Mouse (Mus musculus): Measurements from ENCODE around the gene Clec2l. TPM values are rescaled to one million over a fixed set of nuclear protein-coding genes. Genes with fewer than 3 reads are reported as not detected.

The Clec2l gene
- polyA plus RNA-seq, 1 experiment from 2014 or later = 12.7 TPM

GRCm38 (mm10) chr6:38698233-38698889 lies 35.5 kb downstream of the Clec2l start:
- Histone ChIP-seq H3K4me1 (replicated peaks) (no peaks in the 10 kb centered on the region), H3K36me3 (peaks cover 86% of the 10 kb centered on the region), H3K27me3 (no peaks in the 10 kb centered on the region), H3K4me3 (no peak overlapping the region), H3K4me2 (no peak overlapping the region), H3K9ac (no peak overlapping the region), H3K9me3 (no peaks in the 10 kb centered on the region), H3K27ac (replicated peaks) (no peak overlapping the region)
- 96% methylated on average over 18 of the region's 18 CpGs for WGBS
- ATAC-seq (ENCODE audit: low read depth) = no peak

GRCm38 (mm10) chr6:38701421-38701820 lies 38.6 kb downstream of the Clec2l start:
- Histone ChIP-seq H3K9me3 (no peaks in the 10 kb centered on the region), H3K9ac (no peak overlapping the region), H3K36me3 (peaks cover 83% of the 10 kb centered on the region), H3K4me1 (replicated peaks) (no peaks in the 10 kb centered on the region), H3K4me2 (no peak overlapping the region), H3K27me3 (no peaks in the 10 kb centered on the region), H3K4me3 (no peak overlapping the region), H3K27ac (replicated peaks) (no peak overlapping the region)
- 59% methylated on average over 2 of the region's 2 CpGs for WGBS
- ATAC-seq (ENCODE audit: low read depth) = no peak

GRCm38 (mm10) chr6:38702810-38703399 lies 40.0 kb downstream of the Clec2l start:
- Histone ChIP-seq H3K4me2 (no peak overlapping the region), H3K4me3 (no peak overlapping the region), H3K9ac (no peak overlapping the region), H3K27me3 (no peaks in the 10 kb centered on the region), H3K27ac (replicated peaks) (no peak overlapping the region), H3K4me1 (replicated peaks) (no peaks in the 10 kb centered on the region), H3K9me3 (no peaks in the 10 kb centered on the region), H3K36me3 (peaks cover 83% of the 10 kb centered on the region)
- 65% methylated on average over 6 of the region's 6 CpGs for WGBS
- no peak for ATAC-seq (ENCODE audit: low read depth)

- no peak overlapping the region for H3K4me2 ChIP-seq
- 91% methylated on average over 6 of the region's 6 CpGs for WGBS
- no peaks in the 10 kb centered on the region for H3K9me3 ChIP-seq
- no peak overlapping the region for H3K4me3 ChIP-seq
- H3K27ac ChIP-seq (replicated peaks) = no peak overlapping the region
- no peaks in the 10 kb centered on the region for H3K4me1 ChIP-seq (replicated peaks)
- peaks cover 80% of the 10 kb centered on the region for H3K36me3 ChIP-seq
- no peaks in the 10 kb centered on the region for H3K27me3 ChIP-seq
- no peak overlapping the region for H3K9ac ChIP-seq
- ATAC-seq (ENCODE audit: low read depth) = no peak
Measured at GRCm38 (mm10) chr6:38703526-38703925, 40.7 kb downstream of the Clec2l start.

- Histone ChIP-seq H3K9me3 (no peaks in the 10 kb centered on the region), H3K4me2 (no peak overlapping the region), H3K4me3 (no peak overlapping the region), H3K4me1 (replicated peaks) (no peaks in the 10 kb centered on the region), H3K27ac (replicated peaks) (no peak overlapping the region), H3K27me3 (no peaks in the 10 kb centered on the region), H3K9ac (no peak overlapping the region), H3K36me3 (peaks cover 79% of the 10 kb centered on the region)
- ATAC-seq (ENCODE audit: low read depth) = no peak
- 91% methylated on average over 7 of the region's 7 CpGs for WGBS
Measured at GRCm38 (mm10) chr6:38704264-38704984, 41.6 kb downstream of the Clec2l start.

GRCm38 (mm10) chr6:38710449-38710848 lies 47.6 kb downstream of the Clec2l start:
- H3K27ac ChIP-seq (replicated peaks) = no peak overlapping the region
- peaks cover 85% of the 10 kb centered on the region for H3K36me3 ChIP-seq
- no peaks in the 10 kb centered on the region for H3K9me3 ChIP-seq
- no peaks in the 10 kb centered on the region for H3K4me1 ChIP-seq (replicated peaks)
- no peak overlapping the region for H3K4me3 ChIP-seq
- no peak for ATAC-seq (ENCODE audit: low read depth)
- H3K4me2 ChIP-seq = no peak overlapping the region
- H3K9ac ChIP-seq = no peak overlapping the region
- 94% methylated on average over 3 of the region's 3 CpGs for WGBS
- no peaks in the 10 kb centered on the region for H3K27me3 ChIP-seq

GRCm38 (mm10) chr6:38713957-38714898 lies 51.4 kb downstream of the Clec2l start:
- Histone ChIP-seq H3K27me3 (no peaks in the 10 kb centered on the region), H3K27ac (replicated peaks) (no peak overlapping the region), H3K9ac (no peak overlapping the region), H3K4me3 (no peak overlapping the region), H3K4me1 (replicated peaks) (no peaks in the 10 kb centered on the region), H3K4me2 (no peak overlapping the region), H3K9me3 (no peaks in the 10 kb centered on the region), H3K36me3 (peaks cover 97% of the 10 kb centered on the region)
- no peak for ATAC-seq (ENCODE audit: low read depth)
- WGBS = 88% methylated on average over 19 of the region's 19 CpGs

- Histone ChIP-seq H3K9me3 (no peaks in the 10 kb centered on the region), H3K4me2 (no peak overlapping the region), H3K4me1 (replicated peaks) (0 out of 2 replicates have a peak, but pooled peaks cover 6% of the 10 kb centered on the region), H3K9ac (no peak overlapping the region), H3K36me3 (peaks cover 95% of the 10 kb centered on the region), H3K27ac (replicated peaks) (no peak overlapping the region), H3K27me3 (no peaks in the 10 kb centered on the region), H3K4me3 (no peak overlapping the region)
- ATAC-seq (ENCODE audit: low read depth) = no peak
- 94% methylated on average over 16 of the region's 16 CpGs for WGBS
Measured at GRCm38 (mm10) chr6:38715881-38716280, 53.0 kb downstream of the Clec2l start.

GRCm38 (mm10) chr6:38718625-38719024 lies 55.8 kb downstream of the Clec2l start:
- Histone ChIP-seq H3K27ac (replicated peaks) (no peak overlapping the region), H3K9ac (no peak overlapping the region), H3K4me3 (no peak overlapping the region), H3K36me3 (peaks cover 78% of the 10 kb centered on the region), H3K4me2 (no peak overlapping the region), H3K4me1 (replicated peaks) (0 out of 2 replicates have a peak, but pooled peaks cover 6% of the 10 kb centered on the region), H3K9me3 (no peaks in the 10 kb centered on the region), H3K27me3 (no peaks in the 10 kb centered on the region)
- WGBS = 88% methylated on average over 7 of the region's 7 CpGs
- no peak for ATAC-seq (ENCODE audit: low read depth)

- Histone ChIP-seq H3K4me2 (no peak overlapping the region), H3K27ac (replicated peaks) (no peak overlapping the region), H3K9ac (no peak overlapping the region), H3K27me3 (no peaks in the 10 kb centered on the region), H3K9me3 (no peaks in the 10 kb centered on the region), H3K36me3 (peaks cover 75% of the 10 kb centered on the region), H3K4me3 (no peak overlapping the region), H3K4me1 (replicated peaks) (0 out of 2 replicates have a peak, but pooled peaks cover 6% of the 10 kb centered on the region)
- WGBS = 30% methylated on average over 6 of the region's 6 CpGs
- ATAC-seq (ENCODE audit: low read depth) = no peak
Measured at GRCm38 (mm10) chr6:38719229-38719628, 56.4 kb downstream of the Clec2l start.

GRCm38 (mm10) chr6:38721361-38721760 lies 58.5 kb downstream of the Clec2l start:
- H3K4me1 ChIP-seq (replicated peaks) = 0 out of 2 replicates have a peak, but pooled peaks cover 6% of the 10 kb centered on the region
- no peak overlapping the region for H3K27ac ChIP-seq (replicated peaks)
- no peak for ATAC-seq (ENCODE audit: low read depth)
- H3K4me2 ChIP-seq = no peak overlapping the region
- no peaks in the 10 kb centered on the region for H3K27me3 ChIP-seq
- 100% methylated on average over 1 of the region's 1 CpGs for WGBS
- H3K4me3 ChIP-seq = no peak overlapping the region
- peaks cover 61% of the 10 kb centered on the region for H3K36me3 ChIP-seq
- H3K9ac ChIP-seq = no peak overlapping the region
- H3K9me3 ChIP-seq = no peaks in the 10 kb centered on the region

Measured in neural tube, embryonic 13.5 days (tissue).